Mouse (Mus musculus) urinary bladder, postnatal 10 days (tissue): ENCODE measurements around the gene Mcrip2.

Experiments used
- DNase-seq: peaks from one replicate; pipeline ENCODE4 v3.0.0; 2022; ENCODE audit warnings: low spot score

Gene Mcrip2

DNA sequence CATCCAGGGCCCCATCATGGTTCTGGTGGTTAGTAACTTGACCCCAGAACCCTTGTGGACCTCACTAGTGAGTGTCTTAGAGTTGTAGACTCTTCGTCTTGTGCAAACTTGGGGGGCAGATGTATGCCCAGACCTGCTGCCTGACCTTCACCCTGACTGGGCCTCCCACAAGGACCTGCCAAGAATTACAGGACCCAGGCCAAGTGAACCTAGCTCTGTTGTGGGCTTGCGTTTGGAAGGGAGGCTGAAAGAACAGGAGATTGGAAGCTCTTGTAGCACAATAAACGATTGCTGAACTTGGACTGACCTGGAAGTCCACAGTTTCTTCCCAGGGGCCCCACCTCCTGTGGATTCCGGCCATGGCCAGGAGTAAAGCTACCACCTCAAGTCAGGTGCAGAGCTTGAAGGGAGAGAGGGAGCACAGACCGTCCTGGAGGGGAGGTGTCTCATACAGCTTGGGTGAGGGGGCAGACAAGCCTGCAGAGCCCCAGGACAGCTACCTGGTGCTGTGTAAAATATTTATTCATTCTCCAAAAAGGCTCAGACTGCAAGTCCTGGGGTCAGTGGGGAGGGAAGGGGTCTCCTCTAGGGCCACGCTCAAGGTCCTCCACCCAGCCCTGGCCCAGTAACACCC, 34.5 kb downstream of the Mcrip2 start:
- DNase-seq, result no peak

DNA sequence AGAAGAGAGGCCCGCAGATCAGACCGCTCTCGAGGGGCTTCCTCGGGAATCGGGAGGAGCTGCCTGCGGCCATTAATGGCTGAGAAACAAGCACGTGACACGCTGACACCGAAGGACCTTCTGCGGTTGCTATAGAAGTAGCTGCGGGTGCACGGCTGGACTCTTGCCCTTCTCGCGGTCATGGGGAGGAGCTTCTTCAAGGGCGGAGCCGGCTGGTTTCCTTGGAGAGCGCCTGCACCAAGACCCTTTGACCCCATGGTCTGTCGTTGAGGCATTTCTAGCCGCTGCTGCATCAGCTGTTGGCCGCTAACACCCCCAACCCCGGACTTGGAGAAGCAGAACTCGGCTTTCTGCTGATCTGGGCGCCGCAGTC, 35.3 kb downstream of the Mcrip2 start, which contains the start of gene Stub1:
Gene Stub1, minus strand, starts transcription at position 114 of the 373 bp plus-strand sequence.
- peak; percentile 64 for DNase-seq

DNA sequence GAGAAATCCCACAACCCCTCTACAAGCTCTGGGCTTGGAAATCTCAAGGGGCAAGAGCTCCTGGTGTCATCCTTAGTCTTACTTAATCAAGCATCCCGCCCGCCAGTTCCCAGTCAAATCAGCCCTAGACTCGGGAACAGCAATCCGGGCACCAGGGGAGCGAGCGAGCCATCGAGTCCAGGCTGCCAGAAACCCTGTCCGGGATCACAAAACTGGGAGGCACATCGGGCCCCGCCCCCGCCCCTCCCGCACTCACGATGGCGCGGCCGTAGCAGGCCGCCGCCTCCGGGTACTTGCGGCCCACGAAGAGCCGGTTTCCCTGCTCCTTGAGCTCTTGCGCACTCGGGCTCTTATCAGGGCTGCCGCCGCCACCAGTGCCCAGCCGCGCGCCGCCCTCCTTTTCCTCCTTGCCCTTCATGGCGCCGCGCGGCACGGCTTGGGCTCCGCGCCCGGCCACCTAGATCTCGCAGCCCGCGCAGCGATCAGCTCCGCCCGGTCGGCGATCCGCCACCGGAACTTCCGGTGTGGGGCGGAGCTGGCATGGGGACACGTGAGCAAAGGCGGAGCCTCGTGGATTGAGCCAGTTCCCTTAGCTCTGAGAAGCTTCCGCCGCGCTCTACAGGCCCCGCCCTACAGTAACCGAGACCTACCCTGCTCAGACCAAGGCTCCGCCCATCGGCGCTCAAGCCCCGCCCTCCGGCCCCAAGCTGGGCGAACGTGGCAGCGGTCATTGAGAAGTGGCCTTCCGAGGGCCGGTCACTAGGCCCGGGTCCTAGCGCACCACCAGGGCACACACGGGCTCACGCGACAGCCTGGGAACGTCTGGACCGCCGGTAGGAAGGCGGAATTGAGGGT, 35.9 kb downstream of the Mcrip2 start:
- peak; percentile 97 for DNase-seq

DNA sequence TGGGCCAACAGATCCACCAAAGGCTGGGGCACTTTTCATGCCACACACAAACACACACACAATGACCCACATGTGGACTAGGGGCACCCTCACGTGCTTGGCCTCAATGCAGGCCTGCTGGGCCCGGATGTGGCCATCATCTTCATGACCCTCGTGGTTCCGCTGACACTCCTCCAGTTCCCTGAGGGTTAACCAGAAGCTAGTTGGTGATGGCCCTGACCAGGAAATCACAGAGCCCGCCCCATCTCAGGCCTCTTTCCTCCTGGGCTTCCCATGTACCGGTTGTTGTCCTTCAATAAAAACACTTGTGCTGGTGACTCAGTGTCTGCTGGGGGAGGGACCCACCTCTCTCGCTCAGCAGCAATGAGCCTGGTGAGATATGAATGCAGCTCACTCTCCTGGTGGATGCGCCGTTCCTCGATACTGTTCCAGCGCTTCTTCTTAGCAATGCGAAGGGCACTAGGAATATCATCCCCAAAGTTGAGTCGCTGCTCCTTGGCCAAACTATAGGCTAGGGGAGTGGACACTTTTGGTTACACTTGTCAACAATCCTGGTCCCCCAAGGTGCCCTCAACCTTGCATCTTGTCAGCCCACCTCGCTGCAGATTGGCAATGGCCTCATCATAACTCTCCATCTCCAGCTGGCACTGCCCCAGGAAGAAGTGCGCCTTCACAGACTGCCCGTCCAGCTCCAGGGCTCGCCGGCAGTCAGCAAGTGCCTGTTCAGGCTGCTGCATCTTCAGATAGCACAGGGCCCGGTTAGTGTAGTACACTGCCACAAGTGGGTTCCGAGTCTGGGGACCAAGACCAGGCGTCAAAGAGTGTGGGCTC, 36.9 kb downstream of the Mcrip2 start:
- no peak for DNase-seq

DNA sequence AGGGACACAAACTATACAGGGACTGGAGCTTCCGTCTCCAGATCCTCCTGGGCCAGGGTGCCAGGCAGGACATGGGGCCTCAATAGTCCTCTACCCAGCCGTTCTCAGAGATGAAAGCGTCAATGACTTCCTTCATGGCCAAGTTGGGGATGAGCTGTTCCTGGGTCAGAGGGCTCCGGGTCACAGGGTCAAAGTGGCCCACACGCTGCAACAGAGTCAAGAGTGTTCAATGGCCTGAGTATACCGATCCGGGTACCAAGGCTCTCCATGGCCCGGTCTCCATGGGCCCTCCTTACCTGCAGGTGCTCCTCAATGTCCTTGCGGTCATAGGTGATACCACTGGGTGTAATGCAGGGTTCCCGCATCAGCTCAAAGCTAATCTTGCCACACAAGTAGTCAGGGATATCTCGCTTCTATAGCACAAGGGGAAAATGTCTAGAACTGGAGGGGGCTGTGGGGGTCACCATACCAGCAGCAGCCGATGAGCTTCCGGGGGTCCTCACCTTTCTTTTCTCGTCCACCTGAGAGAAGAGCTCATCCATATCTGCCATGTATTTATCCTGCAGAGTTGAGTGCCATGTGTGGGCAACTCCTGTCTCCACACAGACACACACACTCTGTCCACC, 37.6 kb downstream of the Mcrip2 start:
- DNase-seq, result no peak

DNA sequence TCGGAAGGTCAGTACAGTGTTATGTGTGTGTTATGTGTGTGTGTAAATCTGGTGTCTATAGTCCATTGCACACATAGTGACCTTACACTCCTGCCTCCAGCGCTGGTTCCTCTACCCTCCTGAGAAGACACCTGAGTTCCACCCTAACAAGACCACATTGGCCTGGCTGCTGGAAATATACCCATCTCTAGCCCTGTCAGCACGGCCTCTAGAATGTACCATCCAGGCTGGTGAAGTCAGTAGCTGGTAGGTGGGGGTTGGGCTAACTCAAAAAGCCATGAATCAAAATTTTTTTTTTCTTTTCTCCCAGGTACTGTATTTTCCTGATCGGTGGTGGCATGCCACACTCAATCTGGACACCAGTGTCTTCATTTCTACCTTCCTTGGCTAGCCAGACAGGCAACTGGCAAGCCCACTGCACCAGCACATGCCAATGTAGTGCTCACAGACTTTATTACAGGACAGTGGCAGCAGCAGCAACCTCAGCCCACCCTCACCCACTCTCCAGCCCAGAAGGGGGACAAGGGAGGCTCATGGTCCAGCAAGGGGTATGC, 38.3 kb downstream of the Mcrip2 start:
- no peak for DNase-seq

DNA sequence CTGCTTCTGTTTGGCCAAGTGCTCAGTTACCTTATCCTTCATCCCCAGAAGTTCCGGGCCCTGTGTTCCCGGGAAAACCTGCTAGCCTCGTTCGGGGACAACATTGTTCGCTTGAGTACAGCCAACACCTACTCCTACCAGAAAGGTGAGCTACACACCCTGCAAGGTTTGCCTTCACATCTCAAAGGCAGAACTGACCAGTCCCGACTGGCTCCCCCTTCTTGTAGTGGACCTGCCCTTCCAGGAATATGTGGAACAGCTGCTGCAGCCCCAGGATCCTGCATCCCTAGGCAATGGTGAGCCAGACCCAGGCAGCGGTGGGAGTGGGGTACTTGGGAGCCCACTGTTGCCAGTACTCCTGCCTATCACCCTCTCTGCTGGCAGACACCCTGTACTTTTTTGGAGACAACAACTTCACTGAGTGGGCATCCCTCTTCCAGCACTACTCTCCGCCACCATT, 39.0 kb downstream of the Mcrip2 start:
- DNase-seq, result no peak

DNA sequence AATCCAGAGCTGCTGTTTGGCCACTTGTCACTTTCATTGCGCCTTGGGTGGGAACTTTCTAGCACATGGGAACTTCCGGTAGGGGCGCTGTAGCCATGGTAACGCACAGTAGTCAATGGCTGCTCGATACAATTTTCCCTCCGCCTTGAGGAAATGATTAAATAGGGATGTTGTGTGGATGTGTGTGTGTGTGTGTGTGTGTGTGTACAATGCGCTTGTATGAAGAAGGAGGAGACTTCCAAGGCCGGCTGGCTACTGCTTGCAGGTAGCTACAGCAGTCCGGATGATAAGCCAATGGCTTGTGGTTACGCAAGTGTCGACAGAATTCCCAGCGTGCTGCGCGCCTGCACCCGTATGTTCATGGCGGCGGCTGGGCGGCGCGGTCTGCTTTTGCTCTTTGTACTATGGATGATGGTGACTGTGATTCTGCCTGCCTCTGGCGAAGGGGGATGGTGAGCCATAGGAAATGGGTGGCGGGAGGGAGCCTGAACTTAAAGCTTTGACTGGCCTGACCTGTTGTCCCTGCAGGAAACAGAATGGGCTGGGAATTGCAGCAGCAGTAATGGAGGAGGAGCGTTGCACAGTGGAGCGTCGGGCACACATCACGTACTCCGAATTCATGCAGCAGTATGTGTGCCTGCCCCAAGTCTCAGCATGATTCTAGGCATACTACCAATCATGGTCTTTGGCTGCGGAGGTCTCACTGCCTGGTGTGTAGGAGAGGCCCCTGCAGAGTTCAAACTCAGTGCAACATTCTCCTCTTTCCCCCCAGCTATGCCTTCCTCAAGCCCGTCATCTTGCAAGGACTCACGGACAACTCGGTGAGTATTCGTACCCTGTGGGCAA, 39.6 kb downstream of the Mcrip2 start, which contains the start of gene Jmjd8:
Gene Jmjd8, plus strand, starts transcription at position 156 of the 846 bp plus-strand sequence.
- DNase-seq, result no peak

DNA sequence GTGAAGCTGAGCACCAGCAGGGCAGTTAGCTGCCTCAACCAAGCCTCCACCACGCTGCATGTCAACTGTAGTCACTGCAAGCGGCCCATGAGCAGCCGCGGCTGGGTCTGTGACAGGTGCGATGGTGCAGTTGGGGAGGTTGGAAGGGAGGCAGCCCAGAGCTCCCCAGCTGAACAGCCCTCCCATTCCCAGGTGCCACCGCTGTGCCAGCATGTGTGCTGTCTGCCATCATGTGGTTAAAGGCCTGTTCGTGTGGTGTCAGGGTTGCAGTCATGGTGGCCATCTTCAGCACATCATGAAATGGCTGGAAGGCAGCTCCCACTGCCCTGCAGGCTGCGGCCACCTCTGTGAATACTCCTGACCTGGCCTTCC, 40.4 kb downstream of the Mcrip2 start:
- no peak for DNase-seq

DNA sequence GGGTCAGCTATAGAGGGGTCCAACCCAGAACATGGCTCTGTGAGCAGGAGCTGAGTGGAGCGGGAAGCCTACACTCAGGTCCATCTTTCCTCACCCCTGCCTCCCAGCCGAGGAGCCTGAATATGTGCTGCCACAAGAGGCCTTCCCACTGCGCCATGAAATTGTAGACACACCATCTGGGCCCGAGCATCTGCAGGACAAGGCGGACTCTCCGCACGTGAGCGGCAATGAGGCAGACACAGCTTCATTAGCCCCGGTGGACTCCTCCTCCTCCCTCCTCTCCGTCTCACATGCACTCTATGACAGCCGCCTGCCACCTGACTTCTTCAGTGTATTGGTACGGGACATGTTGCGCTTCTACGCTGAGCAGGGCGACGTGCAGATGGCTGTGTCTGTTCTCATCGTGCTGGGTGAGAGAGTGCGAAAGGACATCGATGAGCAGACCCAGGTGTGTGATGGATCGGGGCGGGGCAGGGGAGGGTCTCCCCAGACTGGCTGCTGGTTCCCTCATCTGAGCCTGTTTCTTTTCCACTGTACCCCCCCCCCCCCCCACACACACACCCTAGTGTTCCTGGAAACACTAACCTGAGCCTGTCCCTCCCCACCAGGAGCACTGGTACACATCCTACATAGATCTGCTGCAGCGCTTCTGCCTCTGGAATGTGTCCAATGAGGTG, 40.9 kb downstream of the Mcrip2 start:
- no peak for DNase-seq

DNA sequence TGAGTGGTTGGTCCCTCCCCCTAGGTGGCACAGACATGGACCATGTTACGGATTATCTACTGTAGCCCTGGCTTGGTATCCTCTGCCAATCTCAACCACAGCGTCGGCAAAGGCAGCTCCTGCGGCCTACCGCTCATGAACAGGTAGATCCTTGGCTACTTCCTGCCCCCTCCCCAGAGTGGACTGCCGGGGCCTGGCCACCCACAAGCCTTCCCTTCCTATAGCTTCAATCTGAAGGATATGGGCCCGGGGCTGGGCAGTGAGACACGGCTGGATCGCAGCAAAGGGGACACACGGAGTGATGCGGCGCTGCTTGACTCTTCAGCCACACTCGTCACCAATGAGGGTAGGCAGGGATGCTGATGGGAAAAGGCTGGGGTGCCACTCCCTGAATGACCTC, 41.6 kb downstream of the Mcrip2 start:
- DNase-seq, result no peak

DNA sequence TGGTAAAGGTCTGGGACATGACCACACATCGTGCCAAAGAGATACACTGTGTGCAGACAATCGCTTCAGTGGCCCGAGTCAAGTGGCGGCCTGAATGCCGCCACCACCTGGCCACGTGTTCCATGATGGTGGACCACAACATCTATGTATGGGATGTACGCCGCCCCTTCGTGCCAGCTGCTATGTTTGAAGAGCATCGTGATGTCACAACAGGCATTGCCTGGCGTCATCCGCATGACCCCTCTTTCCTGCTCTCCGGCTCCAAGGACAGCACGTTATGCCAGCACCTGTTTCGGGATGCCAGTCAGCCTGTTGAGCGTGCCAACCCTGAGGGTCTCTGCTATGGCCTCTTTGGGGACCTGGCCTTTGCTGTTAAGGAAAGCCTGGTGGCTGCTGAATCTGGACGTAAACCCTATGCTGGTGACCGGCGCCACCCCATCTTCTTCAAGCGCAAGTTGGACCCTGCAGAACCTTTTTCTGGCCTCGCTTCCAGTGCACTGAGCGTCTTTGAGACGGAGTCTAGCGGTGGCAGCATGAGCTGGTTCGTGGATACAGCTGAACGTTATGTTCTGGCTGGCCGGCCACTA, 42.5 kb downstream of the Mcrip2 start:
- DNase-seq, result no peak

DNA sequence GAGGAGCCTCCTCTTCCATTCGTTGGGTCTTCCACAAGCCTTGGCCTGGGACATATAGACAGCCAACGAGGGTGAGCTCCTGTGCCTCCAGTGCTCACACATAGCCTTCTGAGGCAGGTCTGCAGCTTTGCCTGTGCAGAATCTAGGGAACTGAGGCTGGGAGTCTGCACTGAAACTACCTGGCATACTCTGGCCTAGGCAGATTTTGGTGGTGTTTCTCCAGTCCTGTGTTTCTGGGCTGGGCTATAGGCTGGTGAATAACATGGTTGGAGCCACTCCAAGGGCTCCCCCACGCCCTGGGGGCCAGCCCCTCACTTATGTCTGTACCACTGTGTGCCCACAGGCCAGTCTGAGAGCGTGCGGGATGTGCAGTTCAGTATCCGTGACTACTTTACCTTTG, 43.3 kb downstream of the Mcrip2 start:
- DNase-seq, result no peak

DNA sequence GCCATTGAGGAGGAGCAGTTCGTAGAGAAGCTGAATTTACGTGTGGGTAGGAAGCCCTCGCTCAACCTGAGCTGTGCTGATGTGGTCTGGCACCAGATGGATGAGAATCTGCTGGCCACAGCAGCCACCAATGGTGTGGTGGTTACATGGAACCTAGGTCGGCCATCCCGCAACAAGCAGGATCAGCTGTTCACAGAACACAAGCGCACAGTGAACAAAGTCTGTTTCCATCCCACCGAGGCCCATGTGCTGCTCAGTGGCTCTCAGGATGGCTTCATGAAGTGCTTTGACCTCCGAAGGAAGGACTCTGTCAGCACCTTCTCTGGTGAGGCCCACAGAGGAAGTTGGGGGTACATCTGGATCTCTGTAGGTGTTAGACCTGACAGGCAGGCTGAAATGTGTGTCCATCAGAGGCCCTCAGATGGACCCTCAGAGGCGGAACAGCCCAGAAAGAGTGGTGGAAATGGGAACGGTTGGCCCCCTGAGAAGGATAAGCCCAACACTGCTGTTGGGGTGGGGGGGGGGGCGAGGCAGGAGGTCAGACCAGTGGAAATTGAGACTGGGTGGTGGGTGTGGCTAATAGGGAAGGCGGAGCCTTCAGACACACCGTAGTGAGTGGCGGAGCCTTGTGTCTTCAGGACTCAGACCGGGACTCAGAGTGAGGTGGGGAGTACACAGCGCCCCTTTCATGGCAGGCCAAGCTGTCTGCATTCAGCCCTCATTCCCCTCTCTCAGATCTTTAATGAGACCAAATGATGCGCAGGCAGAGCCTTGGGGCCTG, 44.0 kb downstream of the Mcrip2 start:
- DNase-seq, result no peak

DNA sequence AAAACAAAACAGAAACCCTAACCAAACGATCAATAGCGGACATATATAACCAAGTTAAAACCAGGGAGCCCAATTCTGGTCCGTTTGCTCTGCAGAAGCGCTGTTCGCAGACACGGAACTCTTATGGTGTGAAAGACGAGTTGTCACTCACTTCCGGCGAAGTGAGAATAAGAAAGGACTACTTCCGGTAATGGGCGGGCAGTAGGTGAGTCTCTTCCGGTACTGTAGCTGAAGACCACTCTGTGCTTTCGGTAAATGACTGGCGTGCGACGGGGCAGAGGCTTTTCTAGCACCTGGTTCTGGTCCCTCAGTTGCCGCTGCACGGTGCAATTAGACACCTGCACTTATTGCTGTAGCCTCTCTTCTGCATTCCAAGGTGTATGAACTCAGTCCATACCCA, 45.1 kb downstream of the Mcrip2 start, which contains the start of gene Wdr24:
Gene Wdr24, plus strand, starts transcription at position 176 of the 400 bp plus-strand sequence.
- no peak for DNase-seq

DNA sequence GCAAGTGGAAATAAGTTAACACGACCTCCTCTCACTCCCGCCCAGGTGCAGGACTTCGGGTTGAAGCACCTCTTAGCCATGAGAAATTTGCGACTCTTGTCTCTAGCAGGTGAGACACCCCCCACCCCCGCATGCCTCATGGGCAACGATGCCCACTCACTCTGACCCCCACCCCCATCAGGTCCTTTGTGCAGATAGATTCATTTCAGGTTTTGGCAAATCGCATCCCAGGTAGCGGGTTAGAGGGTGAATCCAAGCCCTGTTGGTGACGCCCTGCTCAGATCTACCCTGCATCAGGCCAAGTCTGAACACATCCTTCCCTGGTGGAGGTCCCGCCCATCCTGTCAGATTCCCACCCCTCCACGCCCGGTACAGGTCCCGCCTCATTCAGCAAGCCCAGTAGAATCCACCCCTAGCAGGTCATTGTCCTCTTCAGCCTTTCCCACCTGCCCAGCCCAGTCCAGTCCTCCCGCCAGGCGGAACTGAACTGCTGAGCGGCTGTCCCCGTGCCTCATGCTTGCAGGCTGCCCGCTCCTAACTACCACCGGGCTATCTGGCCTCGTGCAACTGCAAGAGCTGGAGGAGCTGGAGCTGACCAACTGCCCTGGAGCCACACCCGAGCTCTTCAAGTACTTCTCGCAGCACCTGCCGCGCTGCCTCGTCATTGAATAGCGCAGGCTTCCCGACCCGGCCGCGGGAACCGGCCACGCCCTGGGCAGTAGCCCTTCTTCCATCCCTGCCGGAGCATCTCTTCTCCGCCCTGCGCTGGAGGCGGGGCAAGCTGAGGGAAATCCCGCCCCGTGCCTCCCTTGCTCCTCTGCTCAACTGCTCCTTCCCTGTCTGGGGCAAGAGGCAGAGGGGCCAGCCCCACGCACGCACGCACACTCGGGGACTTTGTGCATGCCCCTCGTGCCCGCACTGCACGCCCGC, 49.4 kb downstream of the Mcrip2 start:
- DNase-seq, result no peak

DNA sequence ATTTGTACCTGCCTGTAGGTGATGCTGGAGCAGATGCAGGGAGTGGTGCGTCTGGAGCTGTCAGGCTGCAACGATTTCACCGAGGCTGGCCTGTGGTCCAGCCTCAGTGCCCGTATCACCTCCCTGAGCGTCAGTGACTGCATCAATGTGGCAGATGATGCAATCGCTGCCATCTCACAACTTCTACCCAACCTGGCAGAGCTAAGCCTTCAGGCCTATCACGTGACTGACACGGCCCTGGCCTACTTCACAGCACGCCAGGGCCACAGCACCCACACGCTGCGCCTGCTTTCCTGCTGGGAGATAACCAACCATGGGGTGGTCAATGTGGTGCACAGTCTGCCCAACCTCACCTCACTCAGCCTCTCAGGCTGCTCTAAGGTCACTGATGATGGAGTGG, 50.9 kb downstream of the Mcrip2 start:
- no peak for DNase-seq
